Mouse (Mus musculus) thymus, adult 2 months (tissue): ENCODE measurements around the gene Tet1. TPM values are rescaled to one million over a fixed set of nuclear protein-coding genes. Genes with fewer than 3 reads are reported as not detected.
"Not testable (repeated sequence)": the region's sequence is repeated elsewhere in the genome, so short reads cannot be mapped to it uniquely, and the experiment has no call there.

Source experiments
- DNase-seq: peaks from one replicate; pipeline ENCODE4 v3.0.0; 2021
- H3K27ac ChIP-seq: fragments of 200-500 bp; 2 replicates; pipeline ENCODE4 v1.5.1; 2012; ENCODE audit warnings: low read length, control low read depth; ENCODE audit not compliant: control insufficient read depth, insufficient read depth
- H3K27me3 ChIP-seq: fragments of 200-500 bp; 2 replicates; pipeline ENCODE4 v1.6.1; 2012; ENCODE audit warnings: mild to moderate bottlenecking, low read length, moderate library complexity, mixed read lengths; ENCODE audit not compliant: control insufficient read depth, insufficient read depth
- H3K36me3 ChIP-seq: fragments of 200-500 bp; 2 replicates; pipeline ENCODE4 v1.6.1; 2012; ENCODE audit warnings: mild to moderate bottlenecking, low read length, moderate library complexity; ENCODE audit not compliant: control insufficient read depth, insufficient read depth
- H3K4me1 ChIP-seq: fragments of 200-500 bp; replicated peaks from 2 replicates; pipeline ENCODE4 v1.6.1; 2012; ENCODE audit warnings: low read length; ENCODE audit not compliant: control insufficient read depth, insufficient read depth
- H3K4me3 ChIP-seq: fragments of 200-500 bp; 2 replicates; pipeline ENCODE4 v1.5.1; 2012; ENCODE audit warnings: mild to moderate bottlenecking, low read length, control low read depth, moderate library complexity; ENCODE audit not compliant: control insufficient read depth, insufficient read depth
- CTCF ChIP-seq: fragments of 200-500 bp; IDR thresholded peaks from 2 replicates; pipeline ENCODE4 v1.5.1; 2012; ENCODE audit warnings: mild to moderate bottlenecking, control low read depth, low read length, moderate library complexity, borderline replicate concordance; ENCODE audit not compliant: control insufficient read depth, poor library complexity, insufficient read depth; ENCODE audit errors: extremely low read depth
- POLR2A ChIP-seq: fragments of 200-500 bp; IDR thresholded peaks from 2 replicates; pipeline ENCODE4 v1.6.1; 2012; ENCODE audit warnings: mild to moderate bottlenecking, low read length, control low read depth, moderate library complexity; ENCODE audit not compliant: control insufficient read depth, poor library complexity, insufficient read depth; ENCODE audit errors: extremely low read depth
- WGBS: fragments of 180-500 bp; shearing (Covaris S2); methylation state at CpG from one replicate; pipeline ENCODE4 v1.1.7; 2018; 5-methylcytosine and 5-hydroxymethylcytosine counted together
- polyA plus RNA-seq: library from polyadenylated mRNA; depleted of rRNA; stranded (reverse); fragments of >200 nt; gene quantifications from 2 replicates; pipeline ENCODE4 v1.2.3, GENCODE M21; 2012; rRNA removed

The Tet1 gene
- polyA plus RNA-seq, 1 experiment: 5.7 TPM

DNA sequence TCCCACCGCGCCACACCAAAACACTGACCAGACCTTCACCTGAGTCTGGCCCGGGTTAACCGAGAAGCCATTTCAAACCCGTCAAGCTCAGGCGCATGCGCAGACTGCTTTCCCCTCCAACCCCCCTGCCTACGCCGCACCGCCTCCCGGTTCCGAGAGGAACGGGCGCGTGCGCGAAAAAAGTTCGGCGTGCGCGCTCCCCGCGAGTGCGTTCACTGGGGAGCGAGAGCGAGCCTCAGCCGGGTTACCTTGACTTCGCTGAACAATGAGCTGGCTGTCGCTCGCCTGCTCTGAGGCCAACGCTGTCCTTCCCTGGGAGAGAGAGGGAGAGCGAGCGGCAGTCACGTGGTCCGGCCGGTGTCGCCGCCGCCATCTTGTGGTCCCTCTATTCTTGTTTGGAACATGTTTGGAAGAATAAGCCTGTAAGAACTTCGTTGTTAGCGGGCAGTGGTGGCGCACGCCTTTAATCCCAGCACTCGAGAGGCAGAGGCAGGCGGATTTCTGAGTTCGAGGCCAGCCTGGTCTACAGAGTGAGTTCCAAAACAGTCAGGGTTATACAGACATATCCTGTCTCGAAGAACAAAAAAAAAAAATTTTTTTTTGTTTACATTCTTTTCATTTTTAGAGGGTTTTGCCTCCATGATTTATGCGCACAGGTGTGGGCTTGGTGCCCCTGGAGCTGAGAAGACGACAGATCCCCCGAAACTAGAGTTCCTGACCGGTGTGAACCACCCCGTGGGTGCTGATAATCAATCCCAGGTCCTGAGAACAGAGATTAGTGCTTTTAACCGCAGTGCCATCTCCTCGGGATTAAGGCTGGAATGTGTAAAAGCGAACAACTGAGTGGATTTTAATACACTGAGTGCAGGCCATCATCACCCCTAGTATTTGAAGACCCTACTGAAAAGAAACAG lies 116.4 kb downstream of the Tet1 start, which contains the start of gene Ccar1:
Ccar1 (minus strand) TSS at position 110 of the 914 bp plus-strand sequence.
- Histone ChIP-seq H3K27me3 (no peaks in the 10 kb centered on the region), H3K36me3 (peaks cover 26% of the 10 kb centered on the region), H3K4me3 (peak within 1 kb of the TSS; percentile 72), H3K4me1 (peaks cover 9% of the 10 kb centered on the region), H3K27ac (peak within 1 kb of the TSS; percentile 84)
- peak; percentile 99 for DNase-seq
- TF ChIP-seq POLR2A (peak; percentile 84), CTCF (0 out of 2 replicates have a peak, but pooled peaks have one; percentile 28)
- WGBS: 9% methylated on average over 55 of the region's 55 CpGs

GRCm38 (mm10) chr10:62791251-62792176 lies 117.3 kb downstream of the Tet1 start:
- Histone ChIP-seq H3K4me3 (peak overlapping the region; percentile 72), H3K27ac (no peak overlapping the region), H3K27me3 (no peaks in the 10 kb centered on the region), H3K36me3 (peaks cover 35% of the 10 kb centered on the region), H3K4me1 (peaks cover 9% of the 10 kb centered on the region)
- no peak for DNase-seq
- WGBS: under 1% methylated on average over 68 of the region's 78 CpGs
- TF ChIP-seq CTCF: no peak
- no peak for TF ChIP-seq POLR2A

DNA sequence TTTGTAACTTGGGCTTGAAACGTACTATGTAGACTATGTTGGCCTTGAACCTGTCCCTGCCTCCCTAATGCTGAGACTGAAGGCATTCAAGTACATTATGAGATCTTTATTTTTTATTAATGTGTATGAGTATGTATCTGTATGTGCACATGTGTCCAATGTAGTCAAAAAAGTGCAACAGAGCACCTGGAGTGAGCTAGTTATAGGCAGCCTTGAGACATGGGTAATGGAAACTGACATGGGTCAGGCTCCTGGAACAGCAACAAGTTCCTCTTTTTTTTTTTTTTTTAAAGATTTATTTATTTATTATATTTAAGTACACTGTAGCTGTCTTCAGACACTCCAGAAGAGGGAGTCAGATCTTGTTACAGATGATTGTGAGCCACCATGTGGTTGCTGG lies 127.0 kb downstream of the Tet1 start:
- not testable (repeated sequence) for H3K4me3 ChIP-seq, H3K27ac ChIP-seq, DNase-seq, H3K27me3 ChIP-seq, H3K4me1 ChIP-seq
- 91% methylated on average over 1 of the region's 1 CpGs for WGBS
- peaks cover 93% of the 10 kb centered on the region for H3K36me3 ChIP-seq

Other genes with a start within 250 kb of the Tet1 start
- 1.0 and 2.0 TPM in 2 replicates for gene Stox1, start 182.9 kb downstream of the Tet1 start, polyA plus RNA-seq
- 171 and 180 TPM in 2 replicates for gene Ccar1, start 116.7 kb downstream of the Tet1 start, polyA plus RNA-seq
- 24.0 and 34.0 TPM in 2 replicates for gene Slc25a16, start 11.6 kb upstream of the Tet1 start, polyA plus RNA-seq
- 20.0 and 23.6 TPM in 2 replicates for gene Dna2, start 38.0 kb upstream of the Tet1 start, polyA plus RNA-seq
- gene Rufy2, start 71.2 kb upstream of the Tet1 start, polyA plus RNA-seq: 7.5 and 8.0 TPM in 2 replicates
- 22.8 and 27.2 TPM in 2 replicates for gene Hnrnph3, start 115.2 kb upstream of the Tet1 start, polyA plus RNA-seq
- gene Pbld2, start 115.3 kb upstream of the Tet1 start, polyA plus RNA-seq: 0.42 and 0.62 TPM in 2 replicates
- 0.23 and 0.55 TPM in 2 replicates for gene Pbld1, start 151.2 kb upstream of the Tet1 start, polyA plus RNA-seq
- gene Atoh7, start 190.7 kb upstream of the Tet1 start, polyA plus RNA-seq: 0.05 TPM in 1 of 2 replicates, not detected in the other